Mouse (Mus musculus) thymus, postnatal 14 days (tissue): ENCODE results near the gene Zdhhc22.

Experiments used
- DNase-seq: peaks from one replicate; pipeline ENCODE4 v3.0.0; 2021

The Zdhhc22 gene

DNA sequence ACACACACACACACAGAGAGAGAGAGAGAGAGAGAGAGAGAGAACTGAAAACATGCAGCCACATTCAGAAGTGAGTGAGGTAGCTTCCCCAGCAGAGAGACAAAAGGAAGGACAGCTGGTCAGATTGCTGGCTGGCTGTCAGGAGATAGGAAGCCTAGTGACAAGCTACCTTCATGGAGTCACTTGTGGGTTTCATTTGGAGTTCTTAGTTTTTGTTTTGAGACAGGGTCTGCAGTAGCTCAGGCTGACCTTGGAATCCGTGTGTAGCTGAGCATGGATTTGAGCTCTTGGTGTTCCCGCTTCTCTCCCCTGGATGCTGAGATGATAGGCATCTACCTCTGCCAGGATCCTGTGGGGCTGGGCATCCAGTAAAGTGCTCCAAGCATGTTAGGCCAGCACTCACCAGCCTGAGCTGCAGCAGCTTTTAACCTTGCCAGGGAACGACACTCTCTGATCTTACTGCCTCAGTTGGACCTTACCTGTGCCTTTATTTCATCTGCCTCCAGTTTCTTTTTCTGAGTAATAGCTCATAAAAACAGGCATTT, 29.4 kb downstream of the Zdhhc22 start:
- no peak for DNase-seq

DNA sequence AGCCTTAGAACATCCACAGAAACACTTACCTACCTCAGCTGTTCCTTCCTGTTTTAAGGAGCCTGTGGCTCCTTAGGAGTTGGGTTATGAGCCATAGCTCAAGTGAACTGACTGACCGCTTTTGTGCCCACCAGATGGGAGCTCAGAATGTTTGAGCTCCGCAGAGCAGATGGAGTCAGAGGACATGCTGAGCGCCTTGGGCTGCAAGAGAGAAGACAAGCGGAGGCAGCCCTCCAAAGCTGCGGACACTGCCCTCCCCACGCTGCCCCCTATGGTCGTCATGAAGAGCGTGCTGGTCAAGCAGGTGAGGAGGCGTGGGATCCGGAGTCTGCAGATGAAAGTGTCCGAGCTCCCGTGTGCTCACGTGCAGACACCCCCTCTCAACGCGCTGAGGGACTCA, 30.1 kb downstream of the Zdhhc22 start:
- DNase-seq: no peak

DNA sequence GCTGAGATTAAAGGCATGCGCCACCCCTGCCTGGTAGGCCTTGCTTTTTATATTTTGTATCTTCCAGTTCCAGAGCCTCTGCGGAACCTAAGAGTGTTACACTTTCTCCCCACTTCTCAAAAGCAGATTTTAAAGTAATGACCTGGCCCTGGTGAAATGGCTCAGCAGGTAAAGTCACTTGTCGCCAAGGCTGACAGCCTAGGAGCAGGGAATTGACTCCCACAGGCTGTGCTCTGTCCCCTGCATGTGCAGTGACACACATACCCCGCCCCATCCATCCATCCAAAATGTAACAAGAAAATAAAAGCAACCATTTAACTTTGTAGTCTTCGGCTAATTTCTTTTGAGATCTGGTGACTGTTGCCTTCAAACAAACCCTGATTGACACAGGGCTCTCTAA, 30.6 kb downstream of the Zdhhc22 start:
- no peak for DNase-seq

- no peak for DNase-seq
Observed at GRCm38 (mm10) chr12:86958558-86958957, 31.7 kb downstream of the Zdhhc22 start.

GRCm38 (mm10) chr12:86955894-86956293, 34.3 kb downstream of the Zdhhc22 start:
- DNase-seq: no peak

DNA sequence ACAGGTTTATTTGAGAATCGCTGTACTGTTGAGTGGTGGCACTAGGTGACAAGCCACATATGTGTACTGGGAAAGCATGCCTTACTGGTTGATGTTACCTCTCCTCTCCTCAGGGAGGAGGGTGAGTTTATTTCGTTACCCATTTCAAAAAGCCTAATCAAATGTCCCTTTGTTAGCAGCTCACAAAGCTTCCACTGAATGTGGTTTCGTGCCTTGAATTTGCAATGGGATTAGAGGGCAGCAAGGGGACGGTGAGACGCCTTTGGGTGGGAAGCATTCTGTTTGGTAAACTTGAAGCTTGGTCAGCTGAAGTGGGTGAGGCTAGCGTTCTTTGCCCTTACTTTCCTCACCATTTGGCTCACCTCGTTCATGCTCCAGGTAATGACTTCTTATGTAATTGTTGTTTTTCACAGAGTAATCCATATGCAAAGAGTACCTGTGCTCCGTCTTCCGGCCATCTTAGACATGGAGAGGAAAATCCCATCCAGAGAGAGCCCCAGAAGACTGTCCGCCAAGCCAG, 37.8 kb downstream of the Zdhhc22 start:
- DNase-seq: no peak

GRCm38 (mm10) chr12:86950961-86951360, 39.3 kb downstream of the Zdhhc22 start:
- no peak for DNase-seq

- DNase-seq: peak; percentile 23
Observed at GRCm38 (mm10) chr12:86950161-86950960, 39.9 kb downstream of the Zdhhc22 start.

DNA sequence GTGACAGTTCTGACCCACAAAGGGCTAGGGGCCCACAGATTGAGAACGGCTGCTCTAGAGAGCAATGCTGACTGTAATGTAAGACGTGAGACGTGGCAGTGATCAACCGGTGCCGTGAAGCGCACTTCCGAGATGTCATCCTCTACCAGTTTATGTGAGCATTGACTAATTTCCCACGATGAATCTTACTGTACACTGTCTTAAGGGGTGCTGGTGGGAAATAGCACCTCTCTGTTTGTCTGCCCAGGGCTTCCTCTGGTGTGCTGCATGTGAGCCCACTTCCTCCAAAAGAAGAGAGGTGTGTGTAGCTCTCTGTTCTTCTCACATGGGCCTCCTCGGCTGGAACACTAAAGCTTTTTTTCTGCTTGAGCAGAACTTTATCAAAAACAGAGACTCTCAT, 40.7 kb downstream of the Zdhhc22 start:
- peak; percentile 55 for DNase-seq

- no peak for DNase-seq
Observed at GRCm38 (mm10) chr12:86948627-86949026, 41.6 kb downstream of the Zdhhc22 start.

DNA sequence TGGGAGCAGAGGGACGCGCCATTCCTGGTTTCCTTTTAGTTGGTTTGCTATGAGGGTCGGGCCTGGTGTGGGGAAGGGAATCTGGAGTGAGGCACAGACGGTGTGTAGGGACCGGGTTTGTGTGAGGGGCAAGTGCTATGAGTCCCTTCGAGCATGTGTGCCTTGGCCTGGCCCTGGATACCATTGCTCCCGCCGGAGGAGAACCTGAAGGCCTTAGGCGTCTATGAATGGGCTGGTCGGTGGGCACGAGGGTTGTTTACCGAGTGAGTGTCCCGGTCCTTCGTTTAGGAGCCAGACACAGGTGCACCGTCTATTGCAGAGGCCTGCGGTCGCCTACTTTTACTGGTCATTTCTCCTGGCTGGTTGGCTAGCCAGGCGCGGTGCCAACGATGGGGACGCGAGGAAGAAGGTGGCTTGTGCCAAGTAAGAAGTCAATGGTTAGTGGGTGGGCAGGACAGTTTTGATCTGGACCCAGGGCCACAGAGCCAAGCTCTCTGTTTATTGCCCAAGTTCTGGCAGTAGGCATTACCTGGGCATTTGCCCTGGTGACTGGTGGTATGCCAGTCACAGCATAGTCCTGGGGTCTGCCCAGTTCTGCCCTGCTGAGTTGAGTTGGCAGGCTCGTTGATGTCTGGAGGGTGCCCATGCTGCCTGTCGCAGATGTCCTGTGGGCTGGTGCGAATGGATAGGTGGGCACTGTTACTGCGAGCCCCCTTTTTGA, 42.4 kb downstream of the Zdhhc22 start:
- DNase-seq: no peak

- peak; percentile 98 for DNase-seq
Observed at GRCm38 (mm10) chr12:86946862-86947574, 43.2 kb downstream of the Zdhhc22 start, which contains the start of gene Cipc. Cipc (plus strand) TSS chr12:86947043.

GRCm38 (mm10) chr12:86946301-86946781, 43.9 kb downstream of the Zdhhc22 start:
- no peak for DNase-seq

GRCm38 (mm10) chr12:86945126-86945525, 45.1 kb downstream of the Zdhhc22 start:
- peak; percentile 80 for DNase-seq

DNA sequence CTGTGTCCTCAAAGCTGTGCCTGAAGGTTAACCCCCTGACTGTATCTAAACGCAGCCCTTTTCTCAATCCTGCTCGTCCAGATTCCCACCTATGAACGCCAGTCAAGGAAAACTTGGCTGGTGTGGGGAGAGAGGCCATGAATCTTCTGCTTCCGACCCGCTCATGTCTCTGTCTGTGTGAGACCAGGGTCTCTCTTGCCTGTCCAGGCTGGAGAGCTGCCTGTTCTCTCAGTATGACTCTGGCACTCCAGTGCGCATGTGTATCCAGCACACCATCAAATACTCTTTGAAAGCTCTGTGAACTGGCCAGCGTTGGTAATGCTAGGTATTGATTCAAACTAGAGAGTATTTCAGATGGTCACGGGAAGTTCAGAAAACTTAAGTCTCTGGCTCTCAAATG, 46.8 kb downstream of the Zdhhc22 start:
- DNase-seq: no peak

DNA sequence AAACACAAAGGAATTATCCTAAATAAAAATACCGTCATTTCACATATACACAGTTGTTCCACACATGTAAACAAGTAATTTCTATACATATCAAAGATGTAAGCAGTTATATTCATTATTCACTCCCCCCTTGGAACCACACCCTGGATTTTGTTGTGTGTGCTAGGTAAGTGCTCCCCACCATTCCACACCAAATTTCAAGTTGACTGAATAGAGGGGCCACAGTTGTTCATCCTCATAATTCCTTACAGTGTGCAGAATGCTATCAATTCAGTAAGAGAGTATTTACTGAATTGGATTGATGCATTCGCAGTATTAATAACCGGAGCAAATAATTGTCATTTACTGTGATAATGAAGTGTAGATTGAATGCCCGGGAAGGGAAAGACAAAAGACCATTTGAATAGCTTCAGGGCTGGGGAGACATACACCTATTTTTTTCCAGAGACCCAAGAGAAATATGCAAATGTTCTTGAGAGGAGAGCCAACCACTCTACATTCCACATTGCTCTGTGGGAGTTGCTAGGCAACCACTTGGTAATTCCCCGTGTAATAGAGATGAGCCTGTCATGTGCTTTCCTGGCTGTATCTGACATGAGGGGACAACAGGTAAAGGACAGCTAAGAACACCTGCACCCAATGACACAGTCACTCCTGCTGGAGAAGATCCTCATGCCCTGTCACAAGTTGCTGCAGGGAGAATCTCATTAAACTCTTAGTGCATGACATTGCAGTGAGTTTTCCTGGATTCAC, 48.3 kb downstream of the Zdhhc22 start:
- DNase-seq: no peak

- no peak for DNase-seq
Observed at GRCm38 (mm10) chr12:86941173-86941572, 49.1 kb downstream of the Zdhhc22 start.

DNA sequence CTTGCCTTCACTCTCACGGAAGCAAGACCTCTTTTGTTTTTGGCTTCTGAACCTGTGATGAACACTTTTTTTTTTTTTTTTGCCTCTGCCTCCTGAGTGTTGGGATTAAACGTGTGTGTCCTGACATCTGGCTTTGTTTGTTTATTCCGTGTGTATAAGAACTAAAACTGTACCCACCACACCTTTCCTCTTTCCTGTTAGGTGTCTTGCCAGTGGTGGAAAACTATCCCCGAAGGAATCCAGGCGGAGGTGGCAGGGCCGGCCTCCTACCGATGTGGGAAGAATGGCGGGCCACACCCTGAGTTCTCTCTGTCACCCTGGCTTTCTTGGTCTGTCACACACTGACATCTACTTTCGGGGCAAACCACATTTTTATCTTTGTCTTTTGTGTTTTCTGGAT, 51.7 kb downstream of the Zdhhc22 start:
- no peak for DNase-seq

- DNase-seq: no peak
Observed at GRCm38 (mm10) chr12:86936587-86937343, 53.5 kb downstream of the Zdhhc22 start.

GRCm38 (mm10) chr12:86935692-86936282, 54.4 kb downstream of the Zdhhc22 start:
- DNase-seq: no peak

DNA sequence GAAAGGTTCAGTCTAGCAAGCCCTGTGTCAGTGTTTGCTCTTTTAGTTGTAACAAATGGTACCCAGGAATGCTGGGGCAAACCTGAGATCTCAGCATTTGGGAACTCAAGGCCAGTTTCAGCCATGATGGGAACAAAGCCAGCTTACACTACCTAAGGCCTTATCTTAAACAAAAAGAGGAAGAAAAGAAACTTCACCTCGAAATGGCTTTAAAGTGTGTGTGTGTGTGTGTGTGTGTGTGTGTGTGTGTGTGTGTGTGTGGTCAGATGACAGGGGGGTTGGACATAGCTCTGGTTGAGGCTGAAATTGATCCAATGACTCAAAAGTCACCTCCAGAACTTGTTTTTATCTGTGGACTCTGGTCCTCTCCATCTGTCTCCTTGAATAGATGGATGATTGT, 55.5 kb downstream of the Zdhhc22 start:
- no peak for DNase-seq
